Mouse (Mus musculus) bone marrow macrophage, adult 2 months (primary cell): ENCODE measurements around the gene Mboat7. TPM values are rescaled to one million over a fixed set of nuclear protein-coding genes. Genes with fewer than 3 reads are reported as not detected.
"Not testable (repeated sequence)": the region's sequence is repeated elsewhere in the genome, so short reads cannot be mapped to it uniquely, and the experiment has no call there.

Experiments
- H3K27ac ChIP-seq: 2 replicates; pipeline ENCODE4 v1.5.1; 2012; ENCODE audit warnings: low read depth, low read length; ENCODE audit not compliant: insufficient read depth
- H3K4me1 ChIP-seq: 2 replicates; pipeline ENCODE4 v1.6.1; 2012; ENCODE audit warnings: low read length; ENCODE audit not compliant: control insufficient read depth, insufficient read depth
- H3K4me3 ChIP-seq: 2 replicates; pipeline ENCODE4 v1.5.1; 2012; ENCODE audit warnings: mild to moderate bottlenecking, low read length, moderate library complexity; ENCODE audit not compliant: insufficient read depth
- CTCF ChIP-seq: IDR thresholded peaks from 2 replicates; pipeline ENCODE4 v1.5.1; 2012; ENCODE audit warnings: low read depth, mild to moderate bottlenecking, low read length, moderate library complexity
- POLR2A ChIP-seq: IDR thresholded peaks from 2 replicates; pipeline ENCODE4 v1.6.1; 2012; ENCODE audit warnings: mild to moderate bottlenecking, low read depth, low read length, borderline replicate concordance
- polyA plus RNA-seq: library from polyadenylated mRNA; stranded (reverse); fragments of >200 nt; gene quantifications from 2 replicates; pipeline ENCODE4 v1.2.4, GENCODE M21; 2012; ENCODE audit not compliant: missing spikeins, insufficient read depth, insufficient read length

Gene Mboat7
- 79.5 and 93.8 TPM in 2 replicates for polyA plus RNA-seq

DNA sequence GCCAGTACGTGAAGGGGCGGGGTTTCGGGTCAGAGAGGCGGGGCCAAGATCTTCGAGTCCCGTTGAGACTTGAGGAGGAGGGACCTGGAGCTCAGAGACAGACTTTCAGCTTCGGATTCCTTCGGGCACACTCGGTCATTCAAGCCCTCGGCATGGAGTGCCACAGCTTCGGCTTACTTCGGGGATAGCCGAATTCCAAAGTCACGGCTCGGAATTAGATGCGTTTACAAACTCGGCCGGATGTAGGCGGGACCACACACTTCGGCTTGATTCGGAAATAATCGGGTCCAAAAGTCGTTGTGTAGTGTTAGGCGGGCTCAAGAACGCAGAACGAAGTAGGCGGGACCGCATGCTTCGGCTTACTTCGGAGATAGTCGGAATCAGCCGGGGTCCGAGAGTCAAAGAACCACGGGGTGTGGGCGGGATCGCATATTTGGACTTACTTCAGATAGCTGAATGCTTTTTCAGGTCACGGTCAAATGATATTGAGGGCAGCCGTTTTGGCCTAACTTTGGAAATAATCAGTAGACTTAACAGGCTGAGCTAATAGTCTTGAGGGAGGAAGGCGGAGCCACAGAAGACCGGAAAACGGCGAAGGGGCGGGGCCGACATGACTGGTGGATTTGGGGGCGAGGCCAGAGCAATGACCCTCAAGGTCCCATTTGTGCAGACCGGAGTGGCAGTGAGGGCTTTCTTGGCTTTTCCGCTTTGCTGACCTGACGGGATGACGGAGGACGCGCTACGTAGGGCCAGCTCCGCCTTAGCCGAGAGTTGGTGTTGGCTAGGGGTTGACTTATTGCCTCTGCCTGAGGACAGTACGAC, at the start of gene Mboat7:
Gene Mboat7 (minus strand): TSS at position 537 of the 822 bp plus-strand sequence.
- Histone ChIP-seq H3K27ac (peak within 1 kb of the TSS; percentile 92), H3K4me3 (peak within 1 kb of the TSS; percentile 92), H3K4me1 (peaks cover 2% of the 10 kb centered on the region; the same call in 1 of the 2 replicates)
- no peak for TF ChIP-seq POLR2A
- no peak for TF ChIP-seq CTCF

DNA sequence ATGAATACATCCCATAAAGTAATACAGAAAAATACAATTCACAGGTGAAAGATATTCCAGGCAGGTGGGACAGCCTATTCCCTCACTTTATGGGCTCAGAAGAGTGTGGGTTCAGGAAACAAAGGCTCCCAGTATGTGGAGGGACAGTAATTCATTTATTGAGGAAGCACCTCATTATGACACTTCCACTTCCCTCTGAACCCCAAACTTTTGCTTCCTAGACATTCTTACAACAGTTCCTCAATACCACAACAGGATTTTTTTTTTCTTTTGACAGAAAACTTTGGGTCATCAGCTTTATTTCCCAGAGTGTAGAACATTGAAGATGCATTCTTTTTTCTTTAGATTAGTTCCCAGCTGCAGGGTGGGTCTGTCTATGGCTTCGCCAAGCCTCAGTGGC, 39.4 kb upstream of the Mboat7 start:
- not testable (repeated sequence) for H3K27ac ChIP-seq

DNA sequence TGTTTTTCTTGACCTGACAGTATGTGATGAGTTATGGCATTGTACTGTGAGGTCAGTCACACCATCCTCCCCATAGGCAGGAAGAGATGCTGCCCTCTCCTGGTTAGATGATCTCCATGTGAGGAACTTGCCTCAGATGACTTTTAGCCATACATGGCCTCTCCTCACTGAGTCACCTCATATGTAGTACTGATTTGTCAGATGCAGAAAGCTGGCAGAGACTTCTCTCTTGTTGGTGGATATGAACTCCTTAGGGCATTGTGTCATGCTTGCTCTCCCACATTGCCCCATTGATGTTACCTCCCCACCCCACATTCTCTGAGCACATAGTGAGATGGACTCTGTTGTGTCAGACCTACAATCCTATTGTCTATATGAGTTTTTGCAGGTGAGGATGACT, 32.1 kb upstream of the Mboat7 start:
- not testable (repeated sequence) for H3K4me3 ChIP-seq, H3K4me1 ChIP-seq, H3K27ac ChIP-seq

More for the DNA sequence above, 39.4 kb upstream of the Mboat7 start:
- H3K4me1 ChIP-seq, H3K4me3 ChIP-seq: not testable (repeated sequence)

DNA sequence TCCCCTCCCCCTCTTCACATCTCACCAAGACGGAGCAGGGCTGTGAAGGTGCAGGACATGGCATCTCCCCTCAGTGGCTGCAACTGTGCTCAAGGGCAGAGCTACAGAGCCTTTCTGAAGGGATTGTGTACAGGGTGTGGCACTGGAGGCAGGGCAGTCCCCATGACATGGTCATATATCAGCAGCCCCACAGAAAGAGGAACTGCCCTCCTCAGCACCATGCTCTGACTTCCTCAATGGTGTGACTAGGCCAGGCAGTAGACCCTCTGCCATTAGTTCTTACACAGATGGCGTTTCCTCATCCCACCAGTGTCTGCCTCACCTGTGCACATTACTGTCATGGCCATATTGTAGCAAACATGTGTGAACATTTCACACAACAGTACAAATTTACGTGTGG, 26.9 kb upstream of the Mboat7 start, which contains the start of gene Pirb:
Gene Pirb (minus strand): TSS at position 124 of the 400 bp plus-strand sequence.
- H3K4me1 ChIP-seq = not testable (repeated sequence)
- H3K27ac ChIP-seq = peak within 1 kb of the TSS; percentile 82
- peak within 1 kb of the TSS; percentile 57 for H3K4me3 ChIP-seq

DNA sequence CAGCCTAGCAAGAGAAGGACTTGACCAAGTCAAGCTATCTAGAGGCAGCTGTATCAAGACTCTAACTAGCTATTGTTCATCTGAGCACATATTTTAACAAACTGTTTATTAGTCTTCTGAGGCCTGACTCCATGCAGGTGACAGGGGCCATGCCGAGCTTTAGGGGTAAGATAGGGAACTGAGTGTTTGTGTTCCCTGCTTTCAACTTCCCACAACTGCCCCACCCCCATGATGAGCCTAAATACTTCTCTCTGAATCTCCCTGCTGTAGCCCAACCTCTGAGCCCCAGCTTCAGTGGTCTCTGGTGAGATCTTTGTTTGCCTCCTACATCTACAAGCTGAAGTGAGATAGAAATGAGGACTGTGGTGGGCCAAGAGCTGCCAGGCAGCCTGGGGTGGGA, 21.9 kb upstream of the Mboat7 start:
- no peak for TF ChIP-seq CTCF
- TF ChIP-seq POLR2A = no peak
- H3K4me1 ChIP-seq = peaks cover 52% of the 10 kb centered on the region
- H3K4me3 ChIP-seq = no peak overlapping the region
- 0 out of 2 replicates have a peak overlapping the region, but pooled peaks have one; percentile 25 for H3K27ac ChIP-seq

DNA sequence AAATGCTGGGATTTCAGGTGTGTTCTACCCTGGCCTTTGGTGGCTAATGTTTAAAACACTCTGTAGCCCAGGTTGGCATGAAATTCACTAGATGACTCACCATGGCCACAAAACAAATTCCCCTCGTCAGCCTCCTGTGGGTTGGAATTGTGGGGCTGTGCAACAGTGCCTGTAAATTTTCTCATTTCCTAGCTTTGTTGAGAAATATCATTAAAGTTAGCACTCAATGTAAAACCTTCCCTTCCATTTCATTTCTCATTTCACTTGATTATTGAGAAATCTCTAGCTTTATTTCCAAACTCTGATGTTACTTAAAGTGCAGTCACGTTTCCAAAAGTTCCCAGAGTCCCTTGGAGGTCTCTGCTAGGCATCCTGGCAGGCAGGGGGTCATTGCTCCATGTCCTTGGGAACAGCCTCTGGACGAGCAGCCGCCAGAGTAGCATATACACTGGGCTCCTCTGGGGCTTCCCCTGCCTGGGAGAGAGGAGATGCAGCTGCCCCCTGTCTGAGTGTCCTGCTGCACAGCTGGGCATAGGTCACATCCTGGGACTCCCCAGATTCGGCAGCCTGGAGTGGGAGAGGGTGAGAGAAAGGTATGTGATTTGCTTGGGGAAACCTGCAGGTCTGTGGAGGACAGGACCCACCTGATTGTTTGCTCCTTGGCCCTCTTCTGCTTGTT, 19.1 kb upstream of the Mboat7 start:
- H3K4me3 ChIP-seq = no peak overlapping the region
- peaks cover 70% of the 10 kb centered on the region for H3K4me1 ChIP-seq
- TF ChIP-seq CTCF (no peak), POLR2A (no peak)
- H3K27ac ChIP-seq = peak overlapping the region; percentile 20; the same call in 1 of the 2 replicates

DNA sequence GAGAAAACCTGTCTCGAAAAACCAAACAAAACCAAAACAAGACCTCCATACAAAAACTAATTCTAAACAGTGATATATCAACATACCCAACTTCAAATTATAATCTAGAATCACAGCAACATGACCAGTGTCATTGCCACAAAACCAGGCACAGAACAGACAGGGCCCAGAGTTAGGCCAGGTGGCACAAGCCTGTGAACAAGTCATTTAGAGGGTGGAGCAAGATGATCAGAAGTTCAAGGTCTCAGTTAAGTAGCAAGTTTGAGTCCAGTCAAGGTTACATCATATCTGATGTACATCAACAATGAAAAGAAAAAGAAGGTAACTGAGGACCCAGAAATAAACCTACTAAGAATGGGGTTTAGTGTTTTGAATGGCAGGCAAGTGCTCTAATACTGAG, 15.7 kb upstream of the Mboat7 start:
- H3K4me1 ChIP-seq = peaks cover 51% of the 10 kb centered on the region
- peak overlapping the region; percentile 78 for H3K27ac ChIP-seq
- no peak for TF ChIP-seq POLR2A
- no peak for TF ChIP-seq CTCF
- no peak overlapping the region for H3K4me3 ChIP-seq

DNA sequence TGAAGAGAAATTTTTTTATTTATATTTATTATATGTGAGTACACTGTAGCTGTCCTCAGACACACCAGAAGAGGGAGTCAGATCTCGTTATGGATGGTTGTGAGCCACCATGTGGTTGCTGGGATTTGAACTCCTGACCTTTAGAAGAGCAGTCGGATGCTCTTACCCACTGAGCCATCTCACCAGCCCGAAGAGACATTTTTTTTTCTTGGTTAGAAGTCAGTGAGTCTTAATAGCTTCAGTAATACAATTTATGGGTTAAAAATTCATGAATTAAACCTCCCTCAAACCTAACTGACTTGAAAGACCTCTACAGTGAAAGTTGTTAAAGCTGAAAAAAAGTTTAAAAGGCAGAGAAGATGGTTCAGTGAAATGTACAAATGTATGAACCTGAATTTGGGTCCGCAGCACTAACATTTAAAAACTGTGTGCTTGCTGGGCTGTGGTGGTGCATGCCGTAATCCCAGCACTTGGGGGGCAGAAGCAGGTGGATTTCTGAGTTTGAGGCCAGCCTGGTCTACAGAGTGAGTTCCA, 15.2 kb upstream of the Mboat7 start:
- Histone ChIP-seq H3K4me1 (peaks cover 47% of the 10 kb centered on the region), H3K27ac (peak overlapping the region; percentile 85)

DNA sequence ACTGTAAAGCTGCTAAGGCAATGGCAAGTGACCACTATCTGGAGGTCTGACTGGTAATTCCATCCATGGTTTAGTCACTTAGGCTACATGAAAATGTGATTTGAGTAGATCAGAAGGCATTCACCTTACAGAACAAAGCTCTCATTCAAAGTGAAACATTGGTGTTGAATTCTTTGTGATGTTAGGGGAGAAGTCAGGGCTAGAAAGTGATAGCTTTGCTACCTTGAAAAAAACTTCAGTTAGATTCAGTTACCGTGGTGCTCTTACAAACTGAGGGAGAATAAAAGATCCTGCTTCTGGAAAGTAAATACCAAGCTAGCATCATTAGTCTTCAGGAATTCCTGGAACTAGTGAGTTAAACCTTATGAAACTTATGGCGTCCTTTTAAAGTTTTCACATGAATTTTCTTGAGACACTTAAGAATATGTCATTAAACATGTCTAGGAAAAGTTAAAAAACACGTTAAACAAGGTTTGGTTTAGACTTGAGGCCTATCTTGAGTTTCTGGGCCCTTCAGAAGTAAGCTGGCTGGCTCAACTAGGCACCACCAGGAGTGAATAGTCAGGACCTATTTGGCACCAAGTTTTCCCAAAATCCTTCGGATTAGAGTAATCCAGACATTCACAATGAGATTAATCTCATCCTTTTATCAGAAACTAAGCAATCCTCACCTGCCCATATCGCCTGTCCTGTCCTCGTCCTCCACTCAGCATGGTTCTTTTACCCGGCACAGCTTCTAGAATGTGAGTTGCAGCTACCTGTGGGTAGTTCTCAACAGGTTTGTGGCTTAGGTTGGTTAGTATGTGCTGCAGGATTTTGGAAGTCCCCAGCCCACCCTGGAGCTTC, 14.5 kb upstream of the Mboat7 start:
- H3K4me1 ChIP-seq = peaks cover 41% of the 10 kb centered on the region
- no peak for TF ChIP-seq CTCF
- no peak for TF ChIP-seq POLR2A
- peak overlapping the region; percentile 85 for H3K27ac ChIP-seq
- no peak overlapping the region for H3K4me3 ChIP-seq

More for the DNA sequence above, 15.2 kb upstream of the Mboat7 start:
- not testable (repeated sequence) for H3K4me3 ChIP-seq
